Mouse (Mus musculus): ENCODE results near the gene Jund.

- TF ChIP-seq CTCF (IDR thresholded peaks at IDR 0.05), result no peak
- TF ChIP-seq EP300 (IDR thresholded peaks at IDR 0.05), result no peak
Measured at GRCm38 (mm10) chr8:70701048-70701981, 2.6 kb downstream of the Jund start.
